Mouse (Mus musculus) forebrain, embryonic 12.5 days (tissue): ENCODE measurements around the gene Suclg1. TPM values are rescaled to one million over a fixed set of nuclear protein-coding genes. Genes with fewer than 3 reads are reported as not detected.

Experiments used
- ATAC-seq: fragments of 200-750 bp; cut with Nextera tagmentation; 2 replicates; pipeline ENCODE4 v1.8.0; 2017; ENCODE audit warnings: moderate TSS enrichment; ENCODE audit not compliant: low FRiP score
- H3K27ac ChIP-seq: fragments of 300-500 bp; sonication (generic); 2 replicates; pipeline ENCODE4 v1.5.1; 2016; ENCODE audit warnings: mild to moderate bottlenecking
- H3K27me3 ChIP-seq: fragments of 300-500 bp; sonication (generic); 2 replicates; pipeline ENCODE4 v1.6.1; 2016; ENCODE audit warnings: mild to moderate bottlenecking
- H3K36me3 ChIP-seq: fragments of 300-500 bp; sonication (generic); replicated peaks from 2 replicates; pipeline ENCODE4 v1.6.1; 2016; ENCODE audit warnings: mild to moderate bottlenecking
- H3K4me1 ChIP-seq: fragments of 300-500 bp; sonication (generic); 2 replicates; pipeline ENCODE4 v1.6.1; 2016
- H3K4me2 ChIP-seq: fragments of 300-500 bp; sonication (generic); 2 replicates; pipeline ENCODE4 v1.6.1; 2016; ENCODE audit warnings: mild to moderate bottlenecking, moderate library complexity
- H3K4me3 ChIP-seq: fragments of 300-500 bp; sonication (generic); replicated peaks from 2 replicates; pipeline ENCODE4 v1.5.1; 2016; ENCODE audit warnings: mild to moderate bottlenecking
- H3K9ac ChIP-seq: fragments of 300-500 bp; sonication (generic); 2 replicates; pipeline ENCODE4 v1.6.1; 2016; ENCODE audit warnings: mild to moderate bottlenecking
- H3K9me3 ChIP-seq: fragments of 300-500 bp; sonication (generic); 2 replicates; pipeline ENCODE4 v1.6.1; 2016
- WGBS: fragments of 180-500 bp; shearing (Covaris S2); methylation state at CpG from one replicate; pipeline ENCODE4 v1.1.7; 2016; 5-methylcytosine and 5-hydroxymethylcytosine counted together
- polyA plus RNA-seq: library from polyadenylated mRNA; unstranded; fragments of >200 nt; fragmentation: Nextera tagmentation; extraction: Ambion mirVana; gene quantifications from 2 replicates; pipeline ENCODE4 v1.2.1, GENCODE M21; 2016

The Suclg1 gene
- polyA plus RNA-seq, 1 experiment from 2014 or later = 133 TPM

- WGBS = 80% methylated on average over 6 of the region's 6 CpGs
Observed at GRCm38 (mm10) chr6:73306837-73307236, 58.7 kb downstream of the Suclg1 start.

GRCm38 (mm10) chr6:73308685-73309520 is 60.7 kb downstream of the Suclg1 start:
- no peak overlapping the region for H3K4me3 ChIP-seq
- WGBS = 86% methylated on average over 10 of the region's 10 CpGs

More at GRCm38 (mm10) chr6:73306837-73307236, 58.7 kb downstream of the Suclg1 start:
- peaks cover 8% of the 10 kb centered on the region for H3K27me3 ChIP-seq
- H3K9me3 ChIP-seq = no peaks in the 10 kb centered on the region
- no peaks in the 10 kb centered on the region for H3K36me3 ChIP-seq
- H3K4me2 ChIP-seq = no peak overlapping the region
- H3K9ac ChIP-seq = no peak overlapping the region
- no peak overlapping the region for H3K4me3 ChIP-seq
- no peaks in the 10 kb centered on the region for H3K4me1 ChIP-seq
- no peak for ATAC-seq
- no peak overlapping the region for H3K27ac ChIP-seq

GRCm38 (mm10) chr6:73311335-73311734 is 63.2 kb downstream of the Suclg1 start:
- H3K27ac ChIP-seq = no peak overlapping the region
- 77% methylated on average over 6 of the region's 6 CpGs for WGBS
- no peak for ATAC-seq
- no peaks in the 10 kb centered on the region for H3K9me3 ChIP-seq
- H3K4me1 ChIP-seq = peaks cover 5% of the 10 kb centered on the region
- no peak overlapping the region for H3K4me3 ChIP-seq
- H3K9ac ChIP-seq = no peak overlapping the region
- peaks cover 29% of the 10 kb centered on the region for H3K27me3 ChIP-seq
- no peak overlapping the region for H3K4me2 ChIP-seq
- H3K36me3 ChIP-seq = no peaks in the 10 kb centered on the region

More at GRCm38 (mm10) chr6:73308685-73309520, 60.7 kb downstream of the Suclg1 start:
- H3K4me1 ChIP-seq = no peaks in the 10 kb centered on the region
- H3K4me2 ChIP-seq = no peak overlapping the region
- no peak overlapping the region for H3K9ac ChIP-seq
- H3K27me3 ChIP-seq = peaks cover 19% of the 10 kb centered on the region
- ATAC-seq = no peak
- no peaks in the 10 kb centered on the region for H3K9me3 ChIP-seq
- no peak overlapping the region for H3K27ac ChIP-seq
- H3K36me3 ChIP-seq = no peaks in the 10 kb centered on the region

DNA sequence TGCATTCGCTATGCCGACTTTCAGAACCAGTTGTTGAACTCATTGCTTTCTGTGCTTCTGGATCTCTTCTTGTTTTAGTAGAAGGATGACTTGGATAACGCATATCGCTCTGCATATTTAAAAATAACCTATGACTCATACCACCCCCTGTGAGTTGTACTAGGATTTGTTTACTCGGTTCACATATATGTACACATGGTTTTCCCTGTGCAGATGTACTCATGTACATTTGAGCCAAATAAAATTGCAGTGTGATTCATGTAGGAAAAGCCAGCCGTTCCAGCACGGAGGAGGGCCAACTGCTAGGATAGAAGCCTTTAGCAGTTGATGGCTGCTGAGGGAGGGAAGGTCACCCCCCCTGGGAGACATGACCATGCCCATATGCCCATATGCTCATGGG is 63.6 kb downstream of the Suclg1 start:
- H3K9ac ChIP-seq = no peak overlapping the region
- 96% methylated on average over 7 of the region's 7 CpGs for WGBS
- no peaks in the 10 kb centered on the region for H3K36me3 ChIP-seq
- peaks cover 34% of the 10 kb centered on the region for H3K27me3 ChIP-seq
- H3K9me3 ChIP-seq = no peaks in the 10 kb centered on the region
- H3K4me3 ChIP-seq = no peak overlapping the region
- H3K4me1 ChIP-seq = peaks cover 5% of the 10 kb centered on the region
- no peak overlapping the region for H3K27ac ChIP-seq
- ATAC-seq = no peak
- no peak overlapping the region for H3K4me2 ChIP-seq

DNA sequence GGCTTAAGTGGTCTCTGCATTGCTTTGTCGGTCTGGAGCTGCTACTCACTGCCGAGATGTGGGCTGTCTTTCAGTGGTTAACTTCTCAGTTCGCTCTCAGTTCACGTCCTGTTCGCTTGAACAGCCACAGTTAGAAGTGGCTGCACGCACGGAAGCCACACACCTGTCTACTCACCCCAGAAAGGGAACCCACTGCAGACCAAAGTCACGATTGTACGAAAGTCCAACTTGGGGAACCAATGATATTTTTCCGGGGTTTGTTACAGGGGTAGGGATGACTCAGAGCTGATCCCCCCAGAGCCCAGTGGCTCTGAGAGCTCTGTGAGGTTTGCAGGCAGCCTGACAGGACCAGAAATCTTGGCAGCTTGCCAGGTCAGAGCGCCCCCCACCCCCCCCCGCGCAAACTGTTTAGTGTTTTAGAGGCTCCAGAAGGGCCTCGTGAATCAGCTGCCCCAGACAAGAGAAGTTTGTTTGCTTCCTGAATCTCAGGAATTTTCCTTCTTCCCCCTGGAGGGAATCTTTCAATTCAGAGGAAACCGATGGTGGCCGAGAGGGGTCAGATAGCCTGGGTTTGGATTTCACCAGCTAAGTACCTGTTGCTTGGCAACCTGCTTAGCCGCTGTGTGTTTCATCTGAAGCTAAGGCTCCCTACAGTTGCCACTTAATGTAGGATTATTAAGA is 66.9 kb downstream of the Suclg1 start:
- peaks cover 59% of the 10 kb centered on the region for H3K27me3 ChIP-seq
- under 1% methylated on average over 17 of the region's 17 CpGs for WGBS
- peak overlapping the region; percentile 62 for H3K4me2 ChIP-seq
- no peaks in the 10 kb centered on the region for H3K36me3 ChIP-seq
- peak overlapping the region; percentile 47 for H3K9ac ChIP-seq
- ATAC-seq = peak; percentile 87
- no peaks in the 10 kb centered on the region for H3K9me3 ChIP-seq
- H3K4me1 ChIP-seq = peaks cover 5% of the 10 kb centered on the region
- H3K27ac ChIP-seq = peak overlapping the region; percentile 37
- H3K4me3 ChIP-seq = peak overlapping the region; percentile 41

DNA sequence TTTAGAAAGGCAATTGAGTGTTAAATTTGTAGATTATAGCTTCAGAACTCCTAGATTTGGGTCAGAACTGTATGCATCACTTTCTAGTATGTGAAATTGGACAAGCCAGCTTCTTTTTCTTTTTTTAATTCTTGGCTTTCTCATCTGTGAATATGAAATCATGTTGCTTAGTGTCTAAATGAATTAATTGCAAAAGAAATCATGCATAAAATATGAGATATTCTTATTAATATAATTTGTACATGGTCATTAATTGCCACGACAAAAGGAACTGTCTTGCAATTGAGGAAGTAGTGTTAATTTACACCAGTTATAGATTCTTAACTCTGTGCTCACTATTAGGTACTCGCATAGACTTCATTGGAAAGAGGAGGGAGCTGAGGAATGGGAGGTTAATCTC is 74.1 kb downstream of the Suclg1 start:
- H3K9me3 ChIP-seq = no peaks in the 10 kb centered on the region
- 83% methylated on average over 2 of the region's 2 CpGs for WGBS
- no peak overlapping the region for H3K9ac ChIP-seq
- H3K4me2 ChIP-seq = no peak overlapping the region
- ATAC-seq = no peak
- H3K36me3 ChIP-seq = no peaks in the 10 kb centered on the region
- peaks cover 36% of the 10 kb centered on the region for H3K27me3 ChIP-seq
- no peak overlapping the region for H3K4me3 ChIP-seq
- no peak overlapping the region for H3K27ac ChIP-seq
- no peaks in the 10 kb centered on the region for H3K4me1 ChIP-seq

Other genes with a start within 250 kb of the Suclg1 start
- 0.12 and 0.15 TPM in 2 replicates for gene Dnah6, start 26.7 kb upstream of the Suclg1 start, polyA plus RNA-seq
- not detected in 2 replicates for gene 4931417E11Rik, start 221.3 kb downstream of the Suclg1 start, polyA plus RNA-seq